Mouse (Mus musculus): Measurements from ENCODE around the gene 4930578C19Rik.
A peak's percentile ranks its signal among the peaks of the same experiment; 100 is the strongest.
"Not testable (repeated sequence)": the region's sequence is repeated elsewhere in the genome, so short reads cannot be mapped to it uniquely, and the experiment has no call there.

Gene 4930578C19Rik

GRCm38 (mm10) chrX:18461198-18461601, at the start of gene 4930578C19Rik:
Gene 4930578C19Rik (minus strand): TSS chrX:18461397.
- DNase-seq (ENCODE audit: low spot score): peak; percentile 54

- DNase-seq (ENCODE audit: low spot score): no peak
These were observed 6.5 kb upstream of the 4930578C19Rik start for GRCm38 (mm10) chrX:18467690-18468089.

- DNase-seq (ENCODE audit: low spot score): no peak
These were observed 1.7 kb upstream of the 4930578C19Rik start for GRCm38 (mm10) chrX:18462879-18463278.

- no peak for DNase-seq (ENCODE audit: low spot score)
These were observed 9.6 kb downstream of the 4930578C19Rik start for GRCm38 (mm10) chrX:18451559-18451958.

GRCm38 (mm10) chrX:18442066-18442465, 19.1 kb downstream of the 4930578C19Rik start:
- peak; percentile 68 for DNase-seq (ENCODE audit: low spot score)

- DNase-seq (ENCODE audit: low spot score): no peak
These were observed 35.7 kb downstream of the 4930578C19Rik start for GRCm38 (mm10) chrX:18425451-18425850.

- no peak for DNase-seq (ENCODE audit: low spot score)
These were observed 38.0 kb downstream of the 4930578C19Rik start for GRCm38 (mm10) chrX:18423206-18423605.

GRCm38 (mm10) chrX:18420161-18420784, 40.9 kb downstream of the 4930578C19Rik start:
- no peak for DNase-seq (ENCODE audit: low spot score)

GRCm38 (mm10) chrX:18418977-18419376, 42.2 kb downstream of the 4930578C19Rik start:
- DNase-seq (ENCODE audit: low spot score): no peak

GRCm38 (mm10) chrX:18414560-18414959, 46.6 kb downstream of the 4930578C19Rik start:
- DNase-seq (ENCODE audit: low spot score): no peak

- DNase-seq (ENCODE audit: low spot score): no peak
These were observed 49.9 kb downstream of the 4930578C19Rik start for GRCm38 (mm10) chrX:18411071-18411840.

GRCm38 (mm10) chrX:18409598-18409997, 51.6 kb downstream of the 4930578C19Rik start:
- no peak for DNase-seq (ENCODE audit: low spot score)

GRCm38 (mm10) chrX:18402296-18402695, 58.9 kb downstream of the 4930578C19Rik start:
- no peak for DNase-seq (ENCODE audit: low spot score)

- no peak for DNase-seq (ENCODE audit: low spot score)
These were observed 64.5 kb downstream of the 4930578C19Rik start for GRCm38 (mm10) chrX:18396700-18397099.

GRCm38 (mm10) chrX:18384181-18384580, 77.0 kb downstream of the 4930578C19Rik start:
- DNase-seq (ENCODE audit: low spot score): not testable (repeated sequence)
